Comparison of ENCODE assay signal across 33 mouse cellular contexts in genomic region chr4:95307134-95307533, GRCm38 (mm10).
"Had no signal": no experiment of that assay in that cellular context is flagged by ENCODE, and none has a peak within 500 bp of the region (broad histone marks: within the 10 kb centered on the region; RNA-seq: fewer than 3 reads in every experiment).

No protein-coding gene starts in this region.

- H3K4me3 ChIP-seq: heart, embryonic 10.5 days; heart, embryonic 12.5 days; heart, embryonic 13.5 days; heart, embryonic 15.5 days; hindbrain, embryonic 10.5 days; hindbrain, embryonic 12.5 days; hindbrain, embryonic 13.5 days; hindbrain, embryonic 15.5 days; intestine, embryonic 15.5 days; kidney, embryonic 15.5 days; left cerebral cortex, adult 2 months had no signal

- H3K27ac ChIP-seq: heart, embryonic 10.5 days; heart, embryonic 13.5 days; heart, embryonic 15.5 days; hindbrain, embryonic 10.5 days; hindbrain, embryonic 12.5 days; hindbrain, embryonic 13.5 days; hindbrain, embryonic 14.5 days; hindbrain, embryonic 15.5 days; hindbrain, postnatal 0 days; intestine, embryonic 15.5 days; kidney, postnatal 0 days; left cerebral cortex, adult 2 months had no signal

- DNase-seq: heart, postnatal 10 days; heart, postnatal 36 days; heart, postnatal 4 days; kidney, adult 11 months; kidney, adult 18-20 months; kidney, adult 2 months; kidney, adult 8-10 months; kidney, adult 9 months; kidney, postnatal 10 days; kidney, postnatal 14 days; kidney, postnatal 25 days; kidney, postnatal 36 days; kidney, postnatal 4 days; layer of hippocampus, adult 9-11 months; layer of hippocampus, postnatal 36 days had no signal

- ATAC-seq: hindbrain, embryonic 16.5 days; hindbrain, postnatal 0 days; inflammation-experienced regulatory T-cells, adult 6 months; intestine, embryonic 15.5 days; intestine, embryonic 16.5 days; intestine, postnatal 0 days had no signal
